ENCODE assay signal across 19 mouse cellular contexts in genomic region chr10:81189821-81190220, GRCm38 (mm10). TPM values are rescaled to one million over a fixed set of nuclear protein-coding genes. Genes with fewer than 3 reads are reported as not detected.
"Had no signal": no experiment of that assay in that cellular context is flagged by ENCODE, and none has a peak within 500 bp of the region (broad histone marks: within the 10 kb centered on the region; RNA-seq: fewer than 3 reads in every experiment).

No protein-coding gene starts in this region.

- H3K4me3 ChIP-seq: lung, embryonic 15.5 days; midbrain, embryonic 13.5 days; midbrain, embryonic 15.5 days; neural tube, embryonic 12.5 days had no signal

- H3K27me3 ChIP-seq: midbrain, embryonic 15.5 days had no signal

- H3K9ac ChIP-seq: lung, embryonic 15.5 days; midbrain, embryonic 13.5 days; midbrain, embryonic 15.5 days; neural tube, embryonic 12.5 days had no signal

- H3K27ac ChIP-seq: midbrain, embryonic 13.5 days; midbrain, embryonic 15.5 days; neural tube, embryonic 12.5 days had no signal

- H3K9me3 ChIP-seq: lung, embryonic 15.5 days; midbrain, embryonic 13.5 days; midbrain, embryonic 15.5 days; neural tube, embryonic 12.5 days had no signal

- DNase-seq: lung, adult 2 months; lung, postnatal 14 days; right cerebral cortex, postnatal 14 days; thymus, adult 18-20 months had no signal

RNA-seq across cellular contexts. Expression of gene 4930442H23Rik, which starts 6.2 kb away (rescaled TPM):
- total RNA-seq: megakaryocyte progenitor cell, adult 5-6 weeks; midbrain, postnatal 0 days; monocyte, adult 5-6 weeks; neutrophil, adult 5-6 weeks had no signal
- polyA plus RNA-seq: lung, adult 2 months; macrophage; midbrain, embryonic 11.5 days; midbrain, embryonic 15.5 days; midbrain, postnatal 0 days; neural tube, embryonic 12.5 days; neural tube, embryonic 14.5 days; spleen, adult 2 months; stomach, embryonic 14.5 days; stomach, embryonic 16.5 days; thymus, postnatal 0 days had no signal

RNA-seq across cellular contexts. Expression of gene Nmrk2, which starts 12.0 kb away (rescaled TPM):
- total RNA-seq: megakaryocyte progenitor cell, adult 5-6 weeks; midbrain, postnatal 0 days; monocyte, adult 5-6 weeks; neutrophil, adult 5-6 weeks had no signal
- polyA plus RNA-seq: macrophage; midbrain, embryonic 11.5 days; neural tube, embryonic 12.5 days; neural tube, embryonic 14.5 days; spleen, adult 2 months had no signal
